Mouse (Mus musculus) brain, adult 2 months (tissue): Measurements from ENCODE around the gene Bcl11a.
A peak's percentile ranks its signal among the peaks of the same experiment; 100 is the strongest.

Experiments used
- DNase-seq: peaks from one replicate; pipeline ENCODE4 v3.0.0; 2011; ENCODE audit warnings: low read depth, low spot score

Gene Bcl11a

DNA sequence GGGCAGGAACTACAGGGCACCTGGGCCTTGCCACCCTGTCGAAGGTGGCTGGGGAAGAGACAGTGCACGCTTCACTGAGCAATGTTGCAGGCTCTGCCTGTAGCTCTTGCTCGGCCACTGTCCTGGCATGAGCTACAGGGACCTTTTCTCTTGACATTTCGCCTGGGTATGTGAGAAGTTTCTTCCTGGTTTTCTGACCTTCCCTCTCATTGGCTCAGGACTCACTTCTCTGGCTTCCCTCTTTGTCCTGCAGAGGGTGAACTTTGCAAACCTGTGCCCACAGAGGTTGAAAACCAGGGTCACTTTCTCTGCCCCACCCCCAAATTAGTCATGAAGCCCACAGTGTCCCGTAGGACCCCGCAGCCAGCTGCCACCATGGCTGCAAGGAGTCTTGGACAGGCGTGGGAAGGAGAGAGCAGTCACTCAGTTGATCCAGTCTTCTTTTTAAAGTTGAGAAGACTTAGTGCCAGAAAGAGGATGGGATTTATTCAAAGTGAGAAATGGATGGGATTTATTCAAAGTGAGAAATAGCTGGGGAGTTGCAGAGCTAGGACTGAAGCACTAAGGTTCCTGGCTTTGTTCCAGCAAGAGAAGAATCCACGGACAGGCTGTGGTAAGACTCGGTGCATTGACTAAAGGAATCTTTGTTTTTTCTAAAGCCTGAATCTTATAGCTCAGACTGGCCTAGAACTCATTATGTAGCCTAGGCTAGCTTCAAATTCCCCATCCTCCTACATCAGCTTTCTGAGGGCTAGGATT is 71.8 kb downstream of the Bcl11a start:
- peak; percentile 70 for DNase-seq

DNA sequence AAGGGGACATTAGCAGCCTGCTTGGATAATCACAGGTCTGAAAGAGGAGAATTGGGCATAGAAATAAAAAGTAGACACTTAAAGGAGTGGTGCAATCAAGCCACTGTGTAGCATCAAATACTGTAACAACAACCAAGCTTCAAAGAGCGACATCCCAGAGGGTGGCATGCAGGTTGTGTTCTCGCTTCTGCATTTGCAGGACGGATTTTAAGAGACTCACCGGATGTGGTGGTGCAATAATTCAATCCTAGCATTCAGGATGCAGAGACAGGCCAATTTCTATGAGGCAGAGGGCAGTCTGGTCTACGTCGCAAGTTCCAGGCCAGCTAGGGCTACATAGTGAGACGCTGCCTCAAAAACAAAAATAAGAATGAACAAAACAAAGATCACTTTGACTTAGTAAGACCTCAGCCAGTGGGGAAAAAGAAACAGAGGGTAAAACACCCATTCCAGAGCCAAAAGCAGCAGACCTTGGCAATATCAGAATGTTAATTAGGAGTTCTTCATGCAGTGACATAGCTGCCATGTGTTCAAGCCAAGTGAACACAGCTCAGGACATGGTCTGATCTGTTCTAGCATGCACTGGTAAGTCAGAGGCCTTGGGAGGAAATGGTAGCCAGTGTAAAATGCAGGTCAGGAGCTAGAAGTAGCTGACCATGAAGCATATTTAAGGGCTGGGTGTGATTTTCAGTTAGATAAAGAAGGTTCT is 74.4 kb downstream of the Bcl11a start:
- DNase-seq: no peak

DNA sequence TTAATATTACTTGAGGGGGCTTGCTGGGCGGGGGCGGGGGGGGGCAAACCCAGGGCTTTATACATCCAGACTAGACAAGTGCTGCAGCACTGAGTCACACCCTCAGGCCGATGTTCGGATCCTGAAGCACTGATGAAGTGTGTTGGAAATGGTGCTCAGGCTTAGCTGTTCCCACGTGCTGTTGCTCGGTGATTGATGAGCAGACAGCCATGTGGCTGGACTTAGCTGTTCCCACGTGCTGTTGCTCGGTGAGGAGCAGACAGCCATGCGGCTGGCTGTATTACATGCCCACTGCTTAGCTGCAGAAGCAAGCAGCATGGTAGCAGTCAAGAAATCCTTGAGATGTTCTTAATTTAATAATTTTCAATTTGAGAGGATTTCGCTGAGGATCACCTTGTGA is 75.2 kb downstream of the Bcl11a start:
- peak; percentile 58 for DNase-seq

DNA sequence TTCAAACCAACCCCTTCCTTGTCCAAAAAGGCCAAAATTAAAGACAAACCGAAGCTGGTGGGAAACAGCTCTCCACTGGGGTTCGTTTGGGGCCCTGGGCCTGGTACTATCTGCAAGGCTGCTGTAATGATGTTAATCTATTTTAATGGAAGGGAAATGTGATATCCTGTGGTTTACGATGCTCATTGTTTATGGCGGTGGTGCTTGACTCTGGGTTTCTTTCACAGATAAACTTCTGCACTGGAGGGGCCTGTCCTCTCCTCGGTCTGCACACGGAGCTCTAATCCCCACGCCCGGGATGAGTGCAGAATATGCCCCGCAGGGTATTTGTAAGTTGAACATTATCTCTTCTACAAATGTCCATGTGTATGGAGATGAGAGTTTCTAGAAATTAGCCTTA is 80.2 kb downstream of the Bcl11a start:
- no peak for DNase-seq

DNA sequence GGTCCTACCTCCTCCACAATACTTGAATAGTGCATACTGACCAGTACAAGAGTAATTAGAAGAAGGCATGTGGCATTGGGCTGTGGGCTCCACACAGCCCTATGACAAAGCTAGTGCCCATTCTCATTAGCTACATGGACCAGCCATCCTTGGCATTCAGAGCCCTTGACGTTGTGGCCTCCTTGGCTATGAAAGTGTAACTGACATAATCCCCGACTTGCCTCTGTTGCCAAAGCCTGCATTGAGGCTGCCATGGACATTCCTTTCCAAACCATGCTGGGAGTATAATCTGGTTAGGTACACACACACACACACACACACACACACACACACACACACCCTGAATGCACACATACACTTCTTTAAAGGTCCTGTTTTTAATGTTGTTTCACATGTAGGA is 81.8 kb downstream of the Bcl11a start:
- DNase-seq: no peak

DNA sequence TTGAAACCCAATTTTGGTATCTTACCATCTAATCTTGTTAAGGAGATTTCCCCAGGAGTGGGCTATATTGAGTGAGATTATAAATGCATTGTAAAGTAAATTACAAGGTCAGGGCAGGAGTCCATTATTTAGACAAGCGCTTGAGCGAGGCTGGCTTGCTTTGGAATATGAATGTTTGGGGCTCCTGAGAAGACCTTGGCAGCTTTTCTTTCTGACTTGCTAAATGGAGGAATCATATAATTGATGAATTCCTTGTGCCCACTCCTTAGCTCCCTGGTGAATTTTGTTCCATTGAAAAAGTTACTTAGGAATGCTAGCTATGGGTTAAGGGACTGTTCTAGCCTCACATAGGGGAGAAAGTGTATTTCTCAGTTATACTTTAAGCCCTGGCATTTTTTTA is 83.6 kb downstream of the Bcl11a start:
- DNase-seq: no peak

DNA sequence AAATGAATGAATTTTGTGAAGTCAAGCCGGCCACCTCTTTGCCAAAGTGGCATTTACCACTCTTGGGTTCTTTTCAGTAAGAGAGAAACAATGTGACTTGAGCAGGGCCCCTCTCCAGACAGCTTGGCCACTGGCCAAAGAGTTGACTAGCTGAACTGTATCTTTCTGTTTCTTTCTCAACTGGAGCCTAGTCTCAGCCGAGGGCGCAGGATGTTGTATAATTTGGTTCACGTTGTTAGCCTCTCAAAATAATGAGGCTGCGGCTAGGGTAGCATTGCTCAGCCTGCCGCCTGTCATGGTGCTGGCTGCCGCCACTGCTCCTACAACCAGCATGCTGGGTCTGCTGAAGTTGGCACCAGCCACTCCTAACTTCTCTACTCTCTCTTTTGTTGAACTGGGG is 84.2 kb downstream of the Bcl11a start:
- DNase-seq: peak; percentile 65

DNA sequence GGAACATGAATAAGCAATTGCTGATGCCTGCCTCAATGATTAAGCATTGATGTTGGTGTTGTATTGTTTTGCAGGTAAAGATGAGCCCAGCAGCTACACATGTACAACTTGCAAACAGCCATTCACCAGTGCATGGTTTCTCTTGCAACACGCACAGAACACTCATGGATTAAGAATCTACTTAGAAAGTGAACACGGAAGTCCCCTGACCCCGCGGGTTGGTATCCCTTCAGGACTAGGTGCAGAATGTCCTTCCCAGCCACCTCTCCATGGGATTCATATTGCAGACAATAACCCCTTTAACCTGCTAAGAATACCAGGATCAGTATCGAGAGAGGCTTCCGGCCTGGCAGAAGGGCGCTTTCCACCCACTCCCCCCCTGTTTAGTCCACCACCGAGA is 85.2 kb downstream of the Bcl11a start:
- no peak for DNase-seq

DNA sequence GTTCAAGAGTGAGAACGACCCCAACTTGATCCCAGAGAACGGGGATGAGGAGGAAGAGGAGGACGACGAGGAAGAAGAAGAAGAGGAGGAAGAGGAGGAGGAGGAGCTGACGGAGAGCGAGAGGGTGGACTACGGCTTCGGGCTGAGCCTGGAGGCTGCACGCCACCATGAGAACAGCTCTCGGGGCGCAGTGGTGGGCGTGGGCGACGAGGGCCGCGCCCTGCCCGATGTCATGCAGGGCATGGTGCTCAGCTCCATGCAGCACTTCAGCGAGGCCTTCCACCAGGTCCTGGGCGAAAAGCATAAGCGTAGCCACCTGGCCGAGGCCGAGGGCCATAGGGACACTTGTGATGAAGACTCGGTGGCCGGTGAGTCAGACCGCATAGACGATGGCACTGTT is 86.2 kb downstream of the Bcl11a start:
- DNase-seq: no peak

DNA sequence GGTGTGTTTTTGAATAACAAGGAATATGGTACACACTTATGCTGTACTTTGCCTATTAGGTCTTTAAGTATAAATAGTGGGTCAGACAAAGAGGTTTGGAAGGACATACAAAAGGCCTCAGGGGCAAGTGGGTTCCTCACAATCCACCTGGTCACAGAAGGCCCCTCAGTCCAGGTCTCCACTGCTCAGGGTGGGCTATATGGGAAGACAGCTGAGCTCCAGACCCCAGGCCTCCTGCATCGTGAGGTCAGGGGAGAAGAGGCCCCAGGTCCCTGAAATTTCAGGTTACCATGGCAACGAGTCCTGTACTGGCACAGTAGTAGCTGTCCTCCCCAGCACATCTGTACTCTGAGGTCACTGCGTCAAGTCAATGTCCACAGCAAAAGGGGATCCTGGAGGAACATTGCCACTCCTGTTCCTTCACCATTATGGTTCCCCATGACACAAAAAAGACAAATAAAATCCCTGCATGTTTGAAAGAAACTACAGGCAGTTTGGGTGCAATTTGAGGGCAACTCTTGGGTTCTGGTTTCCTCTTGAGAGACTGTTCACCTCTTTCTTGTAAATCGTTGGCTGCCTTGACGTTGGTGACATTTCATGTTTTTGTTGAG is 93.9 kb downstream of the Bcl11a start:
- no peak for DNase-seq

DNA sequence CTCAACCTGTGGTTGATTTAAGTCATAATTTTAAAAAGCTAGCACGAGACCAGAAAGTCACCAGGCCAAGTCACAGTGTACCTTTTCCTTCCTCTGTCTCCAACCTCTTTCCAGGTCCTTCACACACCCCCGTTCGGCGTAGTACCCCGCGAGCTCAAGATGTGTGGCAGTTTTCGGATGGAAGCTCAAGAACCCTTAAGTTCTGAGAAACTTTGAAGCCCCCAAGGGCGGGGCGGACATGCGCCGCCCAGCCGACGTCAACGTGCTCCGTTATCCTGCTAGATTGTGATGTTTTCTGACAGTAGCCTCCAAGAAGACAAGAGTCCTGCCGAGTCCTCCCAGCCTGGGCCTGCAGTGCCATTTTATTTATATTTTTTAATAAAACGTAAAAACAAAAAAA is 94.7 kb downstream of the Bcl11a start:
- DNase-seq: no peak

DNA sequence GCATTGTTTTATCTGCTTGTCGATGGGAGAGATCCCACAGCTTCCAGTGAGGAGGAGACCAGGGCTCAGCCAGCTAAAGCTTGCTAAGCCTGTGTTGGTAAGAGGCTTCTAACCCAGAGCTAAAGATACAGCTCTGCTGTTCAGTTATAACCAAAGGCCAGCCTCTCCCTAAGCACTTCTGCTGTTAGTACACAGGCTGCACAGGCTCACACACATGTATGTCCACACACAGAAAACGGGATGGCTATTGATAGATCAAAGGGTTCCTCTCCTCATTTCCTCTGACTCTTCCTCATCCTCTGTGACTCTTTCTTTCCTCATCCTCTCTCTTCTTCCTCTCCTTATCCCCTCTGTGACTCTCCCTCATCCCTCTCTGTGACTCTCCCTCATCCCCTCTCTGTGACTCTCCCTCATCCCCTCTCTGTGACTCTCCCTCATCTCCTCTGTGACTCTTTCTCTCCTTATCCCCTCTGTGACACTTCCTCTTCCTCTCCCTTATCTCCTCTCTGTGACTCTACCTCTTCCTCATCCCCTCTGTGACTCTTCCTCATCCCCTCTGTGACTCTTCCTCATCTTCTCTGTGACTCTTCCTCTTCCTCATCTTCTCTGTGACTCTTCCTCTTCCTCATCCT is 96.4 kb downstream of the Bcl11a start:
- no peak for DNase-seq

DNA sequence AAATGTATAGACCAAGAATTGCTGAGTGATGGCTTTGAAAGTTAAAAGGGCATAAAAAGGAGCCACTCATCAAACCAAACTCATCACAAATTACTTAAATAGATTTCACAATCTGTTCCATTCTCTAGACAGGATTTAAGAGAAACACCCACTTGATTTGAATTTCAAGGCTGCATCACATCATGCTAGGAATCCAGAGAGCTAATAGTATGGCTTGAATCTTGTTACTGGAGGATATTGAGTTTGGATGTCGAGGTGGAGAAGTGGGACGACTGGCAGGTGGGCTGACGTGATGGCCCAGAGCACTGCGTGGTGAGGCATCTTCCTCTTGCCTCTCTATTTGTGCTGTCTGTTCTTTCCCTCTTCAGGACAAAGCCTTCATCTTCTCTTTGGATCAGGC is 99.6 kb downstream of the Bcl11a start:
- peak; percentile 59 for DNase-seq

DNA sequence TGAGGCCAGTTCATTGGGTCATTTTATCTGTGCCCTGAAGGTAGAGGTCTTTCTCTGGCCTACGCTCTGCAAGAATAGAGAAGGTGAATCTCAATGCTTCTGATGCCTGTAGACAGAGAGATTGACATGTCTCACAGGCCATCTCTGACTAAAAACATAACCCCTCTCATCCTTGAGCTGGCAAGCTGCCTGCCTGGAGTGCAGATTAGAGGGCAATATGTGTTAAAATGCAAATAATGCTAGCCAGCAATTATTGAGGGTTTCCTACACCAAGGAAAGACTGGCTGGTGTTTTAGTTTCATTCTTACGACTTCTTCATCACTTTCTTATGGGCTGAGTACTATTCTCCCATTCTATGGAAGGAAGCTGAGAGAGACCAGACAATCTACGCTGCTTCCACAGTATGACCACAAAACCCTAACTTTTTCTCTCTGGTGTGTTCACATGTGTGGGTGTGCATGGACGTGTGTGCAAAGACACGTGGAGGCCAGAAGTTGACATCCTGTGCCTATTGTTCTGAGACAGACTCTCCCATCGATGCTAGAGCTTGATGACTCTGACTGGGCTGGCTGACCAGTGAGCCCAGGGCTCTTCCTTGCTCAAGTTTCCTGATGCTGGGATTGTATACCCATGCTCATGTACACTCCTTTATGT is 101.1 kb downstream of the Bcl11a start:
- DNase-seq: no peak

DNA sequence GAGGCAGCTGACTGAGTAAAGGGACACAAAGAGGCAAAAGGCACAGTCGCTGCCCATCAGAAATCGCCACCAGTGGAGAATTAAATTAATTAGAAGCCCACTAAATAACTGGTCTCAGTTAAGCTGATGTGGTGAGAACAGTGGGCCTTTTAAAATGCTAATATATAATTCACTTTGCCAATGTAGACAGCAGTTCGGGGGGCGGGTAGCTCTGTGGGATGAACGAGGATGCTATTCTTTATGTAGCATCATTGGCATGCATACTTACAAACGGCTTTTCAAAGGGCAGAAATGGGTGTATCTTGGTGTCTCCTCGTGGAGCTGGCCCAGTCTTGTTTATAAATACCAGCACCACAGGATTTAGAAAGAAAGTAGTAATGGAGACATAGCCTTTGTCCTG is 102.2 kb downstream of the Bcl11a start:
- peak; percentile 45 for DNase-seq

DNA sequence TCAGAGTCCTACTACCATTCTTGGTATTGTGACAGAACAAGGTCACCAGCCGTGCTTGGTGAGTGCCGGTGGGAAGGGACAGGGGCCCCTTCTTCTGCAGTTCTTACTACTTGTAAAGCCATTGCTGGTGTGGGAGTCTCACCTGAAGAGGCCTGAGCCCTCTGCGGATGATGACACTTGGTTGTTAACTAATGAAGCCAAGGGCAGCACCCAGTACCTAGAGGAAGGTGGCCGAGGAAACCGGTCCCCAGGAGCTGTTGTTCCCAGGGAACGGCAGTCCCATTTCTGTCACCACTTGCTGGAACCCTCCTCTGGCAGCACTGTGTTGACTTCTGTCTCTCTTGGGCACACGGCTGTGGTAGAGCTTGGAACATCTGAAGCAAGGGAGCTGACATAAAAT is 105.6 kb downstream of the Bcl11a start:
- no peak for DNase-seq

DNA sequence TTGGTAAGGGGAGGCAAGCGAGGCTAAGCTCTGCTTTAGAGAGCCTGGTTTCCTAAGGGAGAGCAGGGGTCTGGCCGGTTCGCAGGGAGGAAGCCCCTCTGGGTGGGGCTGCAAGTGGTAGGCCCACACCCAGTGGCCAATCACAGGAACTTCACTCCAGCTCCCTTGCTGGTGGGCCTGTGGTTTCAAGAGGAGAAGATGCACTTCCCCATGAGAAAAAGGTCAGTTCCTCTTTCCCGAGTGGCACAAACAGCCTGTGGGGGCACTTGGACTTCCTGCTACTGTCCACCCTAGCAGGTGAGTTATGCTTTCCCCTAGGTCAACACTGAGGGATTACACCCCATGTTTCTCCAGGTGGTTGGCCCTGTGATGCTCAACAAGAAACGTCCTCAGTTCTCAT is 107.1 kb downstream of the Bcl11a start:
- no peak for DNase-seq

DNA sequence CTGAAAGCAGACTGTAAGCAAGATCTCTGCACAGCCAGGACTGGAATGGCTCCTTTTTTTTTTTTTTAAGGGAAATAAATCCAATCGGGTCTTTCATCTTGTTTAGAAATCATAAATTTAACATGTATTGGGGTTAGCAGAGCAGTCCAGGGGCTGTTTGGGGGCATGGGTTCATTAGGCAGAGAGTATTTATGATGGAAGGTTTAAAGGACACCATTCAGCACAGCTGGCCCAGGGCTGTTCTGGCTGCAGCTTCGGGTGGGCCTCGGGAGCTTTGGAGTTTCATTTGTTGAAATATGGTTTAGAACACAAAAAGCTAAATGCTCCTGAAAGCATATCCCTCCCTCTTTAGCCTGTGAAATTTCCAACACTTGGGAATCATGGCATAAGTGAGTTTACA is 112.6 kb downstream of the Bcl11a start:
- DNase-seq: no peak

DNA sequence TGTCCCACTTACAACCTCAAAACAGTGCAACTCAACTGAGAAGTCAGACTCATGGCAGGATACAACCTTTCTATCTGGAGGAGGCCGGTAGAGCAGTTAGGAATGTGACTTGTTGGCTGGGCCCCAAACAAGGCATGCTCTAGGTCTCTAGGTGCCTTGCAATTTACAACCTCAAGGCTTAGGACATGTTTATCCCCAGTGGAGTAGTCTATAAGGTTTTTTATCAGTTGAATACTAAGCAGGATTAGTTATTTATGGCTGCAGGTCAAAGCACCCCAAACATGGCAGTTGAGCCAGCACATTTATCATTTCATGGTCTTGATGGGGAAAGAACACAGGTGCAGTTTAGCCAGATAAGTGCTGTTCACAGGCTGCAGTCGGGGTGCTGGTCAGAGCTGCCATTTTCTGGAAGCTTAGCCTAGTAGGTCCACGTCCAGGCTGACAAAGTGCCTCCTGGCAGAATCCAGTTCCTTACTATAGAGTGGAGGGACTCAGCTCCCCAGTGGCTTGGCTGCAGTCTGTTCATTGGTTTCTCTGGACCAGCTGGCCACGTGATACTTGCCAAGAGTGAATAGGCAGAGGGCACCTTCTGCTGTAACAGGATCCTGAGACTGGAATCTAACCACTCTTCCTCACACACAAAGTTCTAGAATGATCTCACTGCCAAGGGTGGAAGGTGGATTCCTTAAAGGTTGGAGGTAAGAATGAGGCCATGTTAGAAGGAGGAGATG is 118.8 kb downstream of the Bcl11a start:
- no peak for DNase-seq

DNA sequence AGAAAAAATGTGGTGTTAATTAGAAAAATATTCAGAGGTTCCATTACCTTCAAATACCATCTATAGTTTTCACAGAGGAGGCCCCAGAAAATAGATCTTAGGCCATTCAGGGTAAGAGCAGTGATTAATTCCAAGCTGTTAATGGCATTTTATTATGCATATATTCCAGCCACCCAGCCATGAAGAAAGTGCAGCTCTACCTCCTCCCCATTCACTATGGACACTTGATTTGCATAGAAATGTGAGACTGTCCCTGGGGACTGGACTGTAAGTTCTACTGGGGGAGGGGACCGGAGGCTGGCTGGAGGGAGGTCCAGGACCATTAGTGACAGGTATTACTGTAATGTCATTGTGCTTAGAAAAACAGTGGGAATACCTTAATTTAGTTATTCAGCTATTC is 119.6 kb downstream of the Bcl11a start:
- DNase-seq: no peak

DNA sequence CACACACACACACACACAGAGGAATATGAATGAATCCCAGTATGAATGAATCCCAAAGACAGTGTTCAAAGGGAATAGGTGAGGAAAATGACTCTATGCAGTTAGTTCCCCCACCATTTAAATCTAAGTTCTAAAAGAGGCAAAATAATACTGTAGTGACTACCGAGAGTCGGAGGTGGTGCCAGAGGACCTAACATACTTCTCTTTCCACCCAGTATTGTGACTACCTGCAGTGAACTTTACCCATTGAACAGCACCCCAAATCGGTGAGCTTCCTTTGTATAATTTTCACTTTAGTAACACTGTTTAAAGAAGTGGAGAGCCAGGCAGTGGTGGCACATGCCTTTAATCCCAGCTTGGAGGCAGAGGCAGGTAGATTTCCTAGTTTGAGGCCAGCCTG is 121.7 kb downstream of the Bcl11a start:
- DNase-seq: no peak
